In genomic region chr4:153473480-153474252, GRCm38 (mm10) we compare ENCODE assay signal across 17 mouse cellular contexts. TPM values are rescaled to one million over a fixed set of nuclear protein-coding genes. Genes with fewer than 3 reads are reported as not detected.
DNase-seq lines count a peak whose midpoint lies in the region; ATAC-seq and TF ChIP-seq lines count a peak whose summit lies in the region.
"Had no signal": no experiment of that assay in that cellular context is flagged by ENCODE, and none has a peak within 500 bp of the region (broad histone marks: within the 10 kb centered on the region; RNA-seq: fewer than 3 reads in every experiment).

No protein-coding gene starts in this region.

- H3K27me3 ChIP-seq in kidney, adult 2 months (replicated peaks; ENCODE audit: control insufficient read depth, insufficient read depth, low read length) = no peaks in the 10 kb centered on the region
- H3K27me3 ChIP-seq in midbrain, postnatal 0 days (ENCODE audit: insufficient read depth, low read length) = no peaks in the 10 kb centered on the region
- no peaks in the 10 kb centered on the region for H3K27me3 ChIP-seq in midbrain, embryonic 14.5 days (ENCODE audit: control insufficient read depth, insufficient read depth, low read length)
- H3K27me3 ChIP-seq in kidney, embryonic 14.5 days (ENCODE audit: control insufficient read depth, insufficient read depth, low read length) = peaks cover 13% of the 10 kb centered on the region
- H3K27me3 ChIP-seq: Patski had no signal

- TF ChIP-seq POLR2A in kidney, adult 2 months (IDR thresholded peaks at IDR 0.05; ENCODE audit: low read depth, low read length) = no peak

- no peak overlapping the region for H3K27ac ChIP-seq in kidney, adult 2 months (ENCODE audit: insufficient read depth, low read depth, low read length)
- no peak overlapping the region for H3K27ac ChIP-seq in midbrain, postnatal 0 days (ENCODE audit: low read depth, low read length)
- H3K27ac ChIP-seq in midbrain, embryonic 14.5 days (replicated peaks; ENCODE audit: low read depth, low read length) = no peak overlapping the region
- H3K27ac ChIP-seq in kidney, embryonic 14.5 days (ENCODE audit: low read depth, low read length) = no peak overlapping the region
- H3K27ac ChIP-seq: hindbrain, embryonic 14.5 days; limb, embryonic 12.5 days; midbrain, embryonic 10.5 days had no signal

- no peak for ATAC-seq in midbrain, postnatal 0 days (ENCODE audit: low FRiP score)
- ATAC-seq in midbrain, embryonic 14.5 days (ENCODE audit: low FRiP score, low TSS enrichment) = no peak
- no peak for ATAC-seq in kidney, embryonic 14.5 days (ENCODE audit: low FRiP score, low TSS enrichment)
- ATAC-seq: Patski had no signal

- TF ChIP-seq CTCF in kidney, adult 2 months (conservative IDR thresholded peaks at IDR 0.05; ENCODE audit: insufficient read depth, insufficient read length, low read depth, low read length) = 0 out of 2 replicates have a peak, but pooled peaks have one; percentile 16
- TF ChIP-seq CTCF in midbrain, postnatal 0 days (IDR thresholded peaks at IDR 0.05) = peak; percentile 68

- WGBS in kidney, adult 2 months = 69% methylated on average over 4 of the region's 4 CpGs
- WGBS in midbrain, postnatal 0 days = 84% methylated on average over 4 of the region's 4 CpGs
- 83% methylated on average over 4 of the region's 4 CpGs for WGBS in midbrain, embryonic 14.5 days
- WGBS in kidney, embryonic 14.5 days = 63% methylated on average over 4 of the region's 4 CpGs

- no peak overlapping the region for H3K9ac ChIP-seq in midbrain, postnatal 0 days (replicated peaks; ENCODE audit: low read length, poor library complexity, severe bottlenecking)
- no peak overlapping the region for H3K9ac ChIP-seq in midbrain, embryonic 14.5 days (replicated peaks; ENCODE audit: low read length)
- H3K9ac ChIP-seq in kidney, embryonic 14.5 days (ENCODE audit: low read depth, low read length) = no peak overlapping the region
- H3K9ac ChIP-seq: hindbrain, embryonic 14.5 days; limb, embryonic 12.5 days had no signal

- H3K9me3 ChIP-seq in midbrain, postnatal 0 days (ENCODE audit: low read length) = no peaks in the 10 kb centered on the region
- peaks cover 8% of the 10 kb centered on the region for H3K9me3 ChIP-seq in midbrain, embryonic 14.5 days (ENCODE audit: control insufficient read depth, low read length)
- H3K9me3 ChIP-seq in kidney, embryonic 14.5 days (ENCODE audit: control insufficient read depth, low read length) = peaks cover 8% of the 10 kb centered on the region; the same call in 1 of the 2 replicates

- no peaks in the 10 kb centered on the region for H3K4me1 ChIP-seq in kidney, adult 2 months (ENCODE audit: control insufficient read depth, insufficient read depth, low read length)
- peaks cover 13% of the 10 kb centered on the region for H3K4me1 ChIP-seq in midbrain, postnatal 0 days (ENCODE audit: insufficient read depth, low read length)
- peaks cover 8% of the 10 kb centered on the region for H3K4me1 ChIP-seq in midbrain, embryonic 14.5 days (ENCODE audit: control insufficient read depth, insufficient read depth, low read length)
- H3K4me1 ChIP-seq in kidney, embryonic 14.5 days (ENCODE audit: control insufficient read depth, insufficient read depth, low read length) = no peaks in the 10 kb centered on the region

- DNase-seq in cerebellum, postnatal 10 days = peak; percentile 73 to 84
- DNase-seq in cerebellum, adult 8-10 months = no peak
- DNase-seq in kidney, adult 2 months = peak; percentile 7
- no peak for DNase-seq in kidney, adult 18-20 months
- no peak for DNase-seq in midbrain, postnatal 0 days (ENCODE audit: low spot score)
- DNase-seq in midbrain, embryonic 14.5 days = no peak
- peak; percentile 58 for DNase-seq in testis, postnatal 10 days (ENCODE audit: low spot score)
- DNase-seq: cerebellum, adult 11-12 months; gastrocnemius, postnatal 10 days; kidney, adult 9 months; thymus, adult 2 months had no signal

- no peaks in the 10 kb centered on the region for H3K36me3 ChIP-seq in kidney, adult 2 months (ENCODE audit: control insufficient read depth, insufficient read depth, low read length)
- peaks cover 9% of the 10 kb centered on the region for H3K36me3 ChIP-seq in midbrain, postnatal 0 days (ENCODE audit: insufficient read depth, low read length)
- H3K36me3 ChIP-seq in midbrain, embryonic 14.5 days (ENCODE audit: control insufficient read depth, insufficient read depth, low read length) = peaks cover 14% of the 10 kb centered on the region; the same call in 1 of the 2 replicates
- H3K36me3 ChIP-seq in kidney, embryonic 14.5 days (ENCODE audit: control insufficient read depth, insufficient read depth, low read length) = no peaks in the 10 kb centered on the region
- H3K36me3 ChIP-seq: limb, embryonic 12.5 days had no signal

- no peak overlapping the region for H3K4me2 ChIP-seq in midbrain, postnatal 0 days (ENCODE audit: low read depth, low read length, poor library complexity, severe bottlenecking)
- no peak overlapping the region for H3K4me2 ChIP-seq in midbrain, embryonic 14.5 days (ENCODE audit: low read length)
- H3K4me2 ChIP-seq in kidney, embryonic 14.5 days (replicated peaks; ENCODE audit: low read depth, low read length) = no peak overlapping the region
- H3K4me2 ChIP-seq: hindbrain, embryonic 14.5 days; limb, embryonic 12.5 days had no signal

- no peak overlapping the region for H3K4me3 ChIP-seq in kidney, adult 2 months (ENCODE audit: insufficient read depth, low read depth, low read length)
- H3K4me3 ChIP-seq in midbrain, postnatal 0 days (ENCODE audit: low read depth, low read length) = no peak overlapping the region
- no peak overlapping the region for H3K4me3 ChIP-seq in midbrain, embryonic 14.5 days (replicated peaks; ENCODE audit: low read depth, low read length)
- H3K4me3 ChIP-seq in kidney, embryonic 14.5 days (ENCODE audit: low read length) = no peak overlapping the region
- H3K4me3 ChIP-seq: limb, embryonic 12.5 days; midbrain, embryonic 10.5 days had no signal

RNA-seq across cellular contexts. Expression of gene Ajap1, which starts 8.9 kb away (rescaled TPM):
- polyA plus RNA-seq in kidney, adult 2 months (2012; rRNA removed) = 0.16 and 0.48 TPM in 2 replicates
- total RNA-seq in midbrain, postnatal 0 days (2014; rRNA removed) = 74.8 and 80.8 TPM in 2 replicates
- polyA plus RNA-seq in midbrain, postnatal 0 days (2015; fragmentation: Nextera tagmentation; extraction: Ambion mirVana) = 29.5 and 33.7 TPM in 2 replicates
- 8.9 and 9.8 TPM in 2 replicates for polyA plus RNA-seq in midbrain, embryonic 14.5 days (2014; fragmentation: Nextera tagmentation; extraction: Ambion mirVana)
- 3.3 and 3.8 TPM in 2 replicates for polyA plus RNA-seq in kidney, embryonic 14.5 days (2014; fragmentation: Nextera tagmentation; extraction: Ambion mirVana)
- polyA plus RNA-seq: heart, postnatal 0 days; Patski had no signal

Comparison
In these comparisons a context has a peak if more than half of its experiments do, and no peak if none do; other contexts are left out.
1. DNase-seq: peak in cerebellum, postnatal 10 days (2 of 2), kidney, adult 2 months (single experiment) and testis, postnatal 10 days (single experiment); none in cerebellum, adult 8-10 months (single experiment), kidney, adult 18-20 months (single experiment), midbrain, postnatal 0 days (single experiment) and midbrain, embryonic 14.5 days (single experiment).